Mouse (Mus musculus) thymus, postnatal 36 days (tissue): ENCODE measurements around the gene March10.

ENCODE experiments used
- DNase-seq, 2 experiments: peaks; one replicate each; pipeline ENCODE4 v3.0.0; 2022; ENCODE audit warnings: mixed read lengths in 2 of 2

Gene March10

GRCm38 (mm10) chr11:105464430-105464967, 8.0 kb upstream of the March10 start:
- no peak for DNase-seq

- no peak for DNase-seq
Measured at GRCm38 (mm10) chr11:105459900-105460299, 3.4 kb upstream of the March10 start.

- DNase-seq: no peak
Measured at GRCm38 (mm10) chr11:105457041-105457440, 506 bp upstream of the March10 start.

- DNase-seq: no peak
Measured at GRCm38 (mm10) chr11:105455118-105455517, 1.4 kb downstream of the March10 start.

GRCm38 (mm10) chr11:105453084-105453483, 3.5 kb downstream of the March10 start:
- no peak for DNase-seq

- no peak for DNase-seq
Measured at GRCm38 (mm10) chr11:105452504-105452903, 4.0 kb downstream of the March10 start.

GRCm38 (mm10) chr11:105451553-105452135, 4.9 kb downstream of the March10 start:
- DNase-seq: no peak

- no peak for DNase-seq
Measured at GRCm38 (mm10) chr11:105449581-105450315, 6.8 kb downstream of the March10 start.

GRCm38 (mm10) chr11:105447661-105448060, 8.9 kb downstream of the March10 start:
- DNase-seq: no peak

- DNase-seq: no peak
Measured at GRCm38 (mm10) chr11:105446221-105446620, 10.3 kb downstream of the March10 start.

GRCm38 (mm10) chr11:105445741-105446140, 10.8 kb downstream of the March10 start:
- DNase-seq: no peak

GRCm38 (mm10) chr11:105444929-105445328, 11.6 kb downstream of the March10 start:
- DNase-seq: peak; percentile 62 to 72

- DNase-seq: no peak
Measured at GRCm38 (mm10) chr11:105443505-105443904, 13.0 kb downstream of the March10 start.

GRCm38 (mm10) chr11:105439796-105440195, 16.7 kb downstream of the March10 start:
- DNase-seq: no peak

GRCm38 (mm10) chr11:105438907-105439306, 17.6 kb downstream of the March10 start:
- DNase-seq: no peak

GRCm38 (mm10) chr11:105426441-105426840, 30.1 kb downstream of the March10 start:
- no peak for DNase-seq

- DNase-seq: no peak
Measured at GRCm38 (mm10) chr11:105424643-105425042, 31.9 kb downstream of the March10 start.

GRCm38 (mm10) chr11:105420671-105421450, 35.7 kb downstream of the March10 start:
- no peak for DNase-seq

GRCm38 (mm10) chr11:105419946-105420345, 36.6 kb downstream of the March10 start:
- no peak for DNase-seq

- DNase-seq: no peak
Measured at GRCm38 (mm10) chr11:105414009-105414408, 42.5 kb downstream of the March10 start.

GRCm38 (mm10) chr11:105409408-105409807, 47.1 kb downstream of the March10 start:
- DNase-seq: no peak

- DNase-seq: no peak
Measured at GRCm38 (mm10) chr11:105407846-105408441, 48.6 kb downstream of the March10 start.

GRCm38 (mm10) chr11:105402355-105402754, 54.2 kb downstream of the March10 start:
- no peak for DNase-seq
